19 mouse cellular contexts compared by ENCODE assay signal in the genomic region with DNA sequence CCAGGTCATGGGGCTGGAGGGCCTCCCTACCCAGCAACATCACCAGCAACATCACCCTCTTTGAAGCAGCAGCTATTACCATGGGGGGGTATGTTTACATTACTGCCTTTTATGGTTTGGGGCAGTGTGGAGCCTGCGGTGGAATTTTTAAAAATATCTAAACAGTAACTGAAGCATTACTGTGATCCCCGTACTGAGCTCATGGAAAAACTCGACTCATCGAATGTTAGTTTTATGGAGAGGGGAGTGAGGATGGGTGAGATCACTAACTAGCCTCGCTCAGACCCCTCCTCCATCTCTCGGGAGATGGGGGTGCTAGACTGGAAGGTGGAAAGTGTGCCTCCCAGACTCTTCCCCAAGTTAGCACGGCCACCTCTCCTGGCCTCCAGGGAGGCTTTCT. TPM values are rescaled to one million over a fixed set of nuclear protein-coding genes. Genes with fewer than 3 reads are reported as not detected.
DNase-seq lines count a peak whose midpoint lies in the region; ATAC-seq and TF ChIP-seq lines count a peak whose summit lies in the region.
"Had no signal": no experiment of that assay in that cellular context is flagged by ENCODE, and none has a peak within 500 bp of the region (broad histone marks: within the 10 kb centered on the region; RNA-seq: fewer than 3 reads in every experiment).

No protein-coding gene starts in this region.

- H3K4me3 ChIP-seq in heart, embryonic 10.5 days = no peak overlapping the region
- H3K4me3 ChIP-seq in lung, embryonic 16.5 days (ENCODE audit: low read length) = no peak overlapping the region
- no peak overlapping the region for H3K4me3 ChIP-seq in limb, embryonic 10.5 days
- H3K4me3 ChIP-seq in stomach, postnatal 0 days (ENCODE audit: low read depth, low read length) = no peak overlapping the region
- H3K4me3 ChIP-seq: forebrain, embryonic 13.5 days had no signal

- peaks cover 37% of the 10 kb centered on the region for H3K27me3 ChIP-seq in heart, embryonic 10.5 days (ENCODE audit: insufficient read depth, poor library complexity, severe bottlenecking)
- no peaks in the 10 kb centered on the region for H3K27me3 ChIP-seq in lung, embryonic 16.5 days (ENCODE audit: control insufficient read depth, insufficient read depth, low read depth, low read length)
- H3K27me3 ChIP-seq in limb, embryonic 10.5 days (ENCODE audit: low read depth, poor library complexity, severe bottlenecking) = peaks cover 19% of the 10 kb centered on the region
- no peaks in the 10 kb centered on the region for H3K27me3 ChIP-seq in stomach, postnatal 0 days (ENCODE audit: control insufficient read depth, insufficient read depth, low read length)

- peak; percentile 52 for ATAC-seq in lung, embryonic 16.5 days (ENCODE audit: low read depth)
- ATAC-seq in stomach, postnatal 0 days (ENCODE audit: low FRiP score, low TSS enrichment) = peak; percentile 63
- ATAC-seq: forebrain, embryonic 13.5 days; liver, postnatal 0 days had no signal

- TF ChIP-seq CTCF in stomach, postnatal 0 days (IDR thresholded peaks at IDR 0.05; ENCODE audit: low read depth) = no peak

- H3K27ac ChIP-seq in heart, embryonic 10.5 days = peak overlapping the region; percentile 43; the same call in 1 of the 2 replicates
- peak overlapping the region; percentile 58 for H3K27ac ChIP-seq in lung, embryonic 16.5 days (ENCODE audit: low read length)
- H3K27ac ChIP-seq in limb, embryonic 10.5 days = peak overlapping the region; percentile 93
- peak overlapping the region; percentile 82 for H3K27ac ChIP-seq in stomach, postnatal 0 days (replicated peaks)
- H3K27ac ChIP-seq: forebrain, embryonic 13.5 days had no signal

- H3K9ac ChIP-seq in lung, embryonic 16.5 days (ENCODE audit: low read length) = no peak overlapping the region
- no peak overlapping the region for H3K9ac ChIP-seq in stomach, postnatal 0 days (ENCODE audit: low read length)
- H3K9ac ChIP-seq: forebrain, embryonic 13.5 days; liver, postnatal 0 days had no signal

- peaks cover 60% of the 10 kb centered on the region for H3K4me1 ChIP-seq in heart, embryonic 10.5 days
- H3K4me1 ChIP-seq in lung, embryonic 16.5 days (replicated peaks; ENCODE audit: control insufficient read depth, insufficient read depth, low read length) = peaks cover 26% of the 10 kb centered on the region
- H3K4me1 ChIP-seq in limb, embryonic 10.5 days = peaks cover 71% of the 10 kb centered on the region
- peaks cover 7% of the 10 kb centered on the region; the same call in 1 of the 2 replicates for H3K4me1 ChIP-seq in stomach, postnatal 0 days (replicated peaks; ENCODE audit: control insufficient read depth, insufficient read depth)

- H3K4me2 ChIP-seq in lung, embryonic 16.5 days (ENCODE audit: low read depth, low read length) = no peak overlapping the region
- no peak overlapping the region for H3K4me2 ChIP-seq in stomach, postnatal 0 days (replicated peaks; ENCODE audit: low read depth)
- H3K4me2 ChIP-seq: forebrain, embryonic 13.5 days; midbrain, embryonic 11.5 days had no signal

- H3K36me3 ChIP-seq in heart, embryonic 10.5 days = no peaks in the 10 kb centered on the region
- no peaks in the 10 kb centered on the region for H3K36me3 ChIP-seq in lung, embryonic 16.5 days (ENCODE audit: control insufficient read depth, insufficient read depth, low read length)
- H3K36me3 ChIP-seq in limb, embryonic 10.5 days = no peaks in the 10 kb centered on the region
- no peaks in the 10 kb centered on the region for H3K36me3 ChIP-seq in stomach, postnatal 0 days (ENCODE audit: control insufficient read depth, insufficient read depth, low read length)

- H3K9me3 ChIP-seq in heart, embryonic 10.5 days = no peaks in the 10 kb centered on the region
- no peaks in the 10 kb centered on the region for H3K9me3 ChIP-seq in lung, embryonic 16.5 days (ENCODE audit: control insufficient read depth, low read length)
- no peaks in the 10 kb centered on the region for H3K9me3 ChIP-seq in limb, embryonic 10.5 days (replicated peaks)
- H3K9me3 ChIP-seq in stomach, postnatal 0 days (ENCODE audit: control insufficient read depth, low read length) = no peaks in the 10 kb centered on the region
- H3K9me3 ChIP-seq: forebrain, embryonic 13.5 days had no signal

- 34% methylated on average over 7 of the region's 7 CpGs for WGBS in heart, embryonic 10.5 days
- WGBS in lung, embryonic 16.5 days = 8% methylated on average over 7 of the region's 7 CpGs
- WGBS in limb, embryonic 10.5 days = 39% methylated on average over 7 of the region's 7 CpGs
- 26% methylated on average over 7 of the region's 7 CpGs for WGBS in stomach, postnatal 0 days

- TF ChIP-seq EP300 in stomach, postnatal 0 days (optimal IDR thresholded peaks at IDR 0.05) = peak; percentile 48

- no peak for DNase-seq in heart, embryonic 10.5 days (ENCODE audit: low spot score)
- no peak for DNase-seq in heart, postnatal 4 days
- no peak for DNase-seq in lung, postnatal 36 days
- DNase-seq in limb, embryonic 10.5 days (ENCODE audit: low spot score) = no peak
- no peak for DNase-seq in stomach, postnatal 0 days (ENCODE audit: low spot score)
- no peak for DNase-seq in left cerebral cortex, adult 8-10 months (ENCODE audit: low spot score in 2 of 2)
- DNase-seq in urinary bladder, adult 2 months (ENCODE audit: low spot score) = no peak
- DNase-seq: adrenal gland, postnatal 14 days; cerebellum, adult 9-11 months; heart, adult 18-20 months; kidney, adult 2 months; liver, postnatal 0 days; thymus, postnatal 14 days had no signal

RNA-seq across cellular contexts. Expression of gene Tgfbi, which starts 2.1 kb away (rescaled TPM):
- polyA plus RNA-seq in heart, embryonic 10.5 days (2016; fragmentation: Nextera tagmentation; extraction: Ambion mirVana) = 50.4 and 66.2 TPM in 2 replicates
- total RNA-seq in heart, postnatal 4 days (2021) = 10 to 100 TPM; 20.0 to 24.1 TPM
- 175 and 183 TPM in 2 replicates for polyA plus RNA-seq in lung, embryonic 16.5 days (2015; fragmentation: Nextera tagmentation; extraction: Ambion mirVana)
- polyA plus RNA-seq in limb, embryonic 10.5 days (2016; fragmentation: Nextera tagmentation; extraction: Ambion mirVana) = 26.3 and 38.9 TPM in 2 replicates
- 140 and 149 TPM in 2 replicates for polyA plus RNA-seq in stomach, postnatal 0 days (2015; fragmentation: Nextera tagmentation; extraction: Ambion mirVana)
- 1 to 10 TPM; 4.5 to 5.1 (median 4.9) TPM for total RNA-seq in left cerebral cortex, adult 8-10 months (2022)
- 151 and 155 TPM in 2 replicates for polyA plus RNA-seq in urinary bladder, adult 2 months (2012; rRNA removed)

RNA-seq across cellular contexts. Expression of gene Lect2, which starts 58.9 kb away (rescaled TPM):
- 0.41 and 8.8 TPM in 2 replicates for polyA plus RNA-seq in heart, embryonic 10.5 days (2016; fragmentation: Nextera tagmentation; extraction: Ambion mirVana)
- not detected for total RNA-seq in heart, postnatal 4 days (2021)
- 0.70 TPM in 1 of 2 replicates, not detected in the other for polyA plus RNA-seq in lung, embryonic 16.5 days (2015; fragmentation: Nextera tagmentation; extraction: Ambion mirVana)
- polyA plus RNA-seq in limb, embryonic 10.5 days (2016; fragmentation: Nextera tagmentation; extraction: Ambion mirVana) = not detected in 2 replicates
- 0.19 and 0.27 TPM in 2 replicates for polyA plus RNA-seq in stomach, postnatal 0 days (2015; fragmentation: Nextera tagmentation; extraction: Ambion mirVana)
- not detected for total RNA-seq in left cerebral cortex, adult 8-10 months (2022)
- not detected in 2 replicates for polyA plus RNA-seq in urinary bladder, adult 2 months (2012; rRNA removed)
- total RNA-seq: heart, adult 18-20 months; heart, postnatal 25 days; layer of hippocampus, adult 8-10 months; left cerebral cortex, postnatal 36 days had no signal
- polyA plus RNA-seq: forebrain, embryonic 13.5 days; midbrain, embryonic 11.5 days had no signal

Comparison
In these comparisons a context has a peak if more than half of its experiments do, and no peak if none do; other contexts are left out.
1. H3K27ac ChIP-seq: peak in every context shown above with its lines; median percentile 93 in limb, embryonic 10.5 days; 82 in stomach, postnatal 0 days; 58 in lung, embryonic 16.5 days; 43 in heart, embryonic 10.5 days.